31 mouse cellular contexts compared by ENCODE assay signal in the genomic region with DNA sequence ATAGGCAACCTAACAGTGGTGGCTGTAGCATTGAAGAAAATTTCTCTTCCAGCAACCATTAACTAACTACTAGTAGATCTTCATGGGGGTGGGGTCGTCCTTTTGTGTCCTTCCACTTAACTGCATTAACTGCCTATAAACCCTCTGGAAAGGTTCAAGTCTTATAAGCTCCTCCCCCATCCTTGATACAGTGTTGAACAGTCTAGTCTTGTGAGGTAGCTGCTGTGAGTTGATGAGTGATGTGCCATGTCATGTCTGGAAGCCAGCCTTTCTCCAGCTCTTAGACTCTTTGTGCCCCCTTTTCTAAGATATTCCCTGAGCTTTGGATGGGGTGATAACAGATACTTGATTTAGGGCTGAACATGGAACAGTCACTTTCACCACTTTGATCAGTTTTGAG. TPM values are rescaled to one million over a fixed set of nuclear protein-coding genes. Genes with fewer than 3 reads are reported as not detected.
DNase-seq lines count a peak whose midpoint lies in the region; ATAC-seq lines count a peak whose summit lies in the region.
"Had no signal": no experiment of that assay in that cellular context is flagged by ENCODE, and none has a peak within 500 bp of the region (broad histone marks: within the 10 kb centered on the region; RNA-seq: fewer than 3 reads in every experiment).

No protein-coding gene starts in this region.

- no peaks in the 10 kb centered on the region for H3K9me3 ChIP-seq in kidney, embryonic 16.5 days (ENCODE audit: low read length)
- H3K9me3 ChIP-seq in liver, embryonic 13.5 days (replicated peaks) = no peaks in the 10 kb centered on the region
- H3K9me3 ChIP-seq in liver, embryonic 12.5 days (replicated peaks) = no peaks in the 10 kb centered on the region
- no peaks in the 10 kb centered on the region for H3K9me3 ChIP-seq in forebrain, embryonic 12.5 days
- H3K9me3 ChIP-seq: embryonic facial prominence, embryonic 10.5 days; embryonic facial prominence, embryonic 13.5 days; forebrain, embryonic 13.5 days; heart, embryonic 13.5 days had no signal

- no peak overlapping the region for H3K4me2 ChIP-seq in kidney, embryonic 16.5 days (replicated peaks; ENCODE audit: low read depth, low read length)
- H3K4me2 ChIP-seq in liver, embryonic 13.5 days = no peak overlapping the region
- no peak overlapping the region for H3K4me2 ChIP-seq in liver, embryonic 12.5 days
- no peak overlapping the region for H3K4me2 ChIP-seq in forebrain, embryonic 12.5 days
- H3K4me2 ChIP-seq: embryonic facial prominence, embryonic 13.5 days; forebrain, embryonic 13.5 days; heart, embryonic 13.5 days; hindbrain, embryonic 14.5 days had no signal

- 0 out of 2 replicates have a peak, but pooled peaks have one; percentile 59 for ATAC-seq in kidney, embryonic 16.5 days (ENCODE audit: low FRiP score, low TSS enrichment)
- ATAC-seq in liver, embryonic 13.5 days (ENCODE audit: low read depth) = no peak
- ATAC-seq in liver, embryonic 12.5 days = no peak
- ATAC-seq in forebrain, embryonic 12.5 days (ENCODE audit: low FRiP score) = no peak
- ATAC-seq: activated CD4-positive, CD25-positive, alpha-beta regulatory T cell, adult 4 months; CD4-positive, CD25-positive, alpha-beta regulatory T cell, adult 4 months; forebrain, embryonic 13.5 days; forebrain, embryonic 16.5 days; hindbrain, postnatal 0 days; inflammation-experienced regulatory T-cells, adult 6 months; Patski had no signal

- H3K9ac ChIP-seq in kidney, embryonic 16.5 days (replicated peaks; ENCODE audit: low read length) = no peak overlapping the region
- H3K9ac ChIP-seq in liver, embryonic 13.5 days = 0 out of 2 replicates have a peak overlapping the region, but pooled peaks have one; percentile 7
- H3K9ac ChIP-seq in liver, embryonic 12.5 days = no peak overlapping the region
- H3K9ac ChIP-seq in forebrain, embryonic 12.5 days = no peak overlapping the region
- H3K9ac ChIP-seq: embryonic facial prominence, embryonic 13.5 days; forebrain, embryonic 13.5 days; heart, embryonic 13.5 days; hindbrain, embryonic 14.5 days had no signal

- peaks cover 21% of the 10 kb centered on the region for H3K4me1 ChIP-seq in kidney, embryonic 16.5 days (ENCODE audit: insufficient read depth, low read length)
- peaks cover 53% of the 10 kb centered on the region for H3K4me1 ChIP-seq in liver, embryonic 13.5 days (replicated peaks)
- peaks cover 63% of the 10 kb centered on the region for H3K4me1 ChIP-seq in liver, embryonic 12.5 days
- H3K4me1 ChIP-seq in forebrain, embryonic 12.5 days = peaks cover 27% of the 10 kb centered on the region

- no peak overlapping the region for H3K27ac ChIP-seq in kidney, embryonic 16.5 days (ENCODE audit: low read length)
- H3K27ac ChIP-seq in liver, embryonic 13.5 days = no peak overlapping the region
- no peak overlapping the region for H3K27ac ChIP-seq in liver, embryonic 12.5 days
- no peak overlapping the region for H3K27ac ChIP-seq in forebrain, embryonic 12.5 days
- H3K27ac ChIP-seq: embryonic facial prominence, embryonic 10.5 days; embryonic facial prominence, embryonic 13.5 days; forebrain, embryonic 13.5 days; gastrocnemius, adult 2 months; heart, embryonic 13.5 days; hindbrain, embryonic 14.5 days; hindbrain, postnatal 0 days had no signal

- WGBS in kidney, embryonic 16.5 days = 60% methylated on average over 1 of the region's 1 CpGs
- 64% methylated on average over 1 of the region's 1 CpGs for WGBS in liver, embryonic 13.5 days (ENCODE audit: insufficient replicate concordance)
- WGBS in liver, embryonic 12.5 days (ENCODE audit: insufficient replicate concordance) = 73% methylated on average over 1 of the region's 1 CpGs
- WGBS in forebrain, embryonic 12.5 days = 84% methylated on average over 1 of the region's 1 CpGs

- no peaks in the 10 kb centered on the region for H3K36me3 ChIP-seq in kidney, embryonic 16.5 days (ENCODE audit: insufficient read depth, low read length)
- H3K36me3 ChIP-seq in liver, embryonic 13.5 days = no peaks in the 10 kb centered on the region
- H3K36me3 ChIP-seq in liver, embryonic 12.5 days = peaks cover 11% of the 10 kb centered on the region; the same call in 1 of the 2 replicates
- H3K36me3 ChIP-seq in forebrain, embryonic 12.5 days (replicated peaks) = no peaks in the 10 kb centered on the region
- H3K36me3 ChIP-seq: embryonic facial prominence, embryonic 13.5 days; heart, embryonic 13.5 days had no signal

- no peaks in the 10 kb centered on the region for H3K27me3 ChIP-seq in kidney, embryonic 16.5 days (ENCODE audit: insufficient read depth, low read length)
- no peaks in the 10 kb centered on the region for H3K27me3 ChIP-seq in liver, embryonic 13.5 days
- no peaks in the 10 kb centered on the region for H3K27me3 ChIP-seq in liver, embryonic 12.5 days (replicated peaks)
- no peaks in the 10 kb centered on the region for H3K27me3 ChIP-seq in forebrain, embryonic 12.5 days
- H3K27me3 ChIP-seq: embryonic facial prominence, embryonic 13.5 days; forebrain, embryonic 13.5 days; heart, embryonic 13.5 days; Patski had no signal

- no peak for DNase-seq in kidney, postnatal 14 days
- DNase-seq in liver, embryonic 13.5 days = no peak
- peak; percentile 21 for DNase-seq in R1 (ENCODE audit: low read depth, low spot score)
- DNase-seq in spleen, postnatal 14 days (ENCODE audit: low spot score in 2 of 2) = no peak
- DNase-seq: adrenal gland, adult 8-10 months; adrenal gland, postnatal 25 days; cerebellum, adult 11-12 months; cerebellum, adult 8-10 months; cerebellum, postnatal 10 days; cerebellum, postnatal 36 days; embryo, embryonic 11 days; gastrocnemius, adult 2 months; gastrocnemius, postnatal 14 days; heart, adult 11 months; heart, postnatal 14 days; heart, postnatal 4 days had no signal

- no peak overlapping the region for H3K4me3 ChIP-seq in kidney, embryonic 16.5 days (ENCODE audit: low read length)
- H3K4me3 ChIP-seq in liver, embryonic 13.5 days (replicated peaks) = no peak overlapping the region
- no peak overlapping the region for H3K4me3 ChIP-seq in liver, embryonic 12.5 days
- no peak overlapping the region for H3K4me3 ChIP-seq in forebrain, embryonic 12.5 days (replicated peaks)
- H3K4me3 ChIP-seq: embryonic facial prominence, embryonic 10.5 days; embryonic facial prominence, embryonic 13.5 days; erythroblast, embryonic 14.5 days; forebrain, embryonic 13.5 days; gastrocnemius, adult 2 months; heart, embryonic 13.5 days had no signal

RNA-seq across cellular contexts. Expression of gene Rbm33, which starts 7.5 kb away (rescaled TPM):
- polyA plus RNA-seq in kidney, embryonic 16.5 days (2015; fragmentation: Nextera tagmentation; extraction: Ambion mirVana) = 9.4 and 11.7 TPM in 2 replicates
- 5.7 and 7.3 TPM in 2 replicates for polyA plus RNA-seq in liver, embryonic 13.5 days (2015; fragmentation: Nextera tagmentation; extraction: Ambion mirVana)
- polyA plus RNA-seq in liver, embryonic 12.5 days (2016; fragmentation: Nextera tagmentation; extraction: Ambion mirVana) = 10.7 and 11.7 TPM in 2 replicates
- polyA plus RNA-seq in forebrain, embryonic 12.5 days (2016; fragmentation: Nextera tagmentation; extraction: Ambion mirVana) = 24.3 and 26.7 TPM in 2 replicates
